ENCODE assay signal across 8 mouse cellular contexts in the genomic region with DNA sequence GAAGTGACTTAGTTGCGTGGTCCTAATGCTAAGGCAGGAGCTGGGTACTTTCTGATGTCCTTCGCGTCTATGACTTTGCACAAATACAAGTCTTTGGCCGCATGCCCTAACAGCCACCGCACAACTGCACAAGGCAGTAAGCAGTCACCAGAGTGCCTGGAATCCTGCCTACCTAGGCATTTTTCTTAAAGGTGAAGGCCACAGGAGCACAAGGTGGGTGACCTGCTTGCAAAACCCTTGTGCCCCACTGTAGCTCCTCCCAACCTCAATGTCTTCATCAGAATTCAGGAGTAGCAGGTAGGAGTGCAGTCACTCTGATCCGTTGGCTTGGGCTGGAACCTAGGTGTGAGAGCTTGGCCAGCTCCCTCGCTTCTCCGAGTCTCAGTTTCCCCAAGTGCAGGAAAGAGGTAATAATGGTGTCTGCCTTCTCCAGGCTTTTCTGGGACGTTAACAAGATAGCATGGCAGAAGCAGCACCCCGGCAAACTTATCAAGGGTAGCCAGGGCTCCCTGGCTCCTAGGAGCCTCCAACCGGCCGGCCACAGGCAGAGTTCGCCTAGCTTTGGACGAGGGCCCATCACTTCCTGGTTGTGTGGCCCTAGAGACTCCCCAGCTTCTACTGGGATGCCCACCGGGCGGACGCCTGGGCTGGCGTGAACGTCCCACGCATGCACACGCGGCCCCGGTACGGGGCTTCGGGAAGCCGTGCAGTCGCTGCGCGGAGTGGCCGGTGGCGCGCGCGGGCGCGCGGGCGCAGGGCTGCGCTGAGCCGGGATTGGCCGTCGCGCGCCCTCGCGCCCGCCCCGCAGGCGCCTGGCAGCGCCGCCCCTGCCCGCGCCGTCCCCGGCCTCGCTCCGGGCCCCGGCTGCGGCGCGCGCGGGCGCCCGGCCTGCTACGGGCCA. TPM values are rescaled to one million over a fixed set of nuclear protein-coding genes. Genes with fewer than 3 reads are reported as not detected.
A peak's percentile ranks its signal among the peaks of the same experiment; 100 is the strongest.
DNase-seq lines count a peak whose midpoint lies in the region; ATAC-seq lines count a peak whose summit lies in the region.

No protein-coding gene starts in this region.

- H3K4me3 ChIP-seq in erythroblast, embryonic 14.5 days (replicated peaks), result peak overlapping the region; percentile 83
- H3K4me3 ChIP-seq in heart, embryonic 16.5 days (ENCODE audit: low read length), result peak overlapping the region; percentile 92
- H3K4me3 ChIP-seq in lung, embryonic 16.5 days (ENCODE audit: low read length), result peak overlapping the region; percentile 86

- peak overlapping the region; percentile 91 for H3K27ac ChIP-seq in heart, embryonic 16.5 days (ENCODE audit: low read length)
- peak overlapping the region; percentile 88 for H3K27ac ChIP-seq in lung, embryonic 16.5 days (ENCODE audit: low read length)

- peak; percentile 88 for ATAC-seq in heart, embryonic 16.5 days (replicated peaks; ENCODE audit: extremely low read depth, insufficient read depth, low FRiP score)
- peak; percentile 91 for ATAC-seq in lung, embryonic 16.5 days (ENCODE audit: low read depth)

- H3K27me3 ChIP-seq in erythroblast, embryonic 14.5 days (ENCODE audit: control insufficient read depth), result no peaks in the 10 kb centered on the region
- no peaks in the 10 kb centered on the region for H3K27me3 ChIP-seq in heart, embryonic 16.5 days (ENCODE audit: control insufficient read depth, insufficient read depth, low read length)
- no peaks in the 10 kb centered on the region for H3K27me3 ChIP-seq in lung, embryonic 16.5 days (ENCODE audit: control insufficient read depth, insufficient read depth, low read depth, low read length)

- WGBS in heart, embryonic 16.5 days, result 2% methylated on average over 57 of the region's 66 CpGs
- 4% methylated on average over 40 of the region's 66 CpGs for WGBS in lung, embryonic 16.5 days

- H3K9ac ChIP-seq in heart, embryonic 16.5 days (ENCODE audit: low read length), result peak overlapping the region; percentile 94
- H3K9ac ChIP-seq in lung, embryonic 16.5 days (ENCODE audit: low read length), result peak overlapping the region; percentile 89

- H3K4me1 ChIP-seq in erythroblast, embryonic 14.5 days (ENCODE audit: control insufficient read depth), result peaks cover 82% of the 10 kb centered on the region
- H3K4me1 ChIP-seq in heart, embryonic 16.5 days (ENCODE audit: control insufficient read depth, insufficient read depth, low read length), result peaks cover 28% of the 10 kb centered on the region
- peaks cover 20% of the 10 kb centered on the region for H3K4me1 ChIP-seq in lung, embryonic 16.5 days (replicated peaks; ENCODE audit: control insufficient read depth, insufficient read depth, low read length)

- 0 out of 2 replicates have a peak, but pooled peaks cover 3% of the 10 kb centered on the region for H3K9me3 ChIP-seq in erythroblast, embryonic 14.5 days (ENCODE audit: control insufficient read depth, low read length)
- 0 out of 2 replicates have a peak, but pooled peaks cover 2% of the 10 kb centered on the region for H3K9me3 ChIP-seq in heart, embryonic 16.5 days (replicated peaks; ENCODE audit: control insufficient read depth, low read length)
- H3K9me3 ChIP-seq in lung, embryonic 16.5 days (ENCODE audit: control insufficient read depth, low read length), result no peaks in the 10 kb centered on the region

- peak; percentile 59 for DNase-seq in ES-CJ7 (ENCODE audit: low read depth, low spot score)
- peak; percentile 94 for DNase-seq in brain, adult 2 months (ENCODE audit: low read depth, low spot score)
- DNase-seq in kidney, postnatal 25 days, result peak; percentile 84 to 92
- peak; percentile 78 for DNase-seq in retina, embryonic 14.5 days (ENCODE audit: low spot score)
- DNase-seq in urinary bladder, adult 2 months (ENCODE audit: low spot score), result peak; percentile 71

- H3K36me3 ChIP-seq in erythroblast, embryonic 14.5 days (ENCODE audit: control insufficient read depth), result peaks cover 70% of the 10 kb centered on the region
- peaks cover 23% of the 10 kb centered on the region for H3K36me3 ChIP-seq in heart, embryonic 16.5 days (ENCODE audit: control insufficient read depth, insufficient read depth)
- H3K36me3 ChIP-seq in lung, embryonic 16.5 days (ENCODE audit: control insufficient read depth, insufficient read depth, low read length), result peaks cover 20% of the 10 kb centered on the region

- peak overlapping the region; percentile 93 for H3K4me2 ChIP-seq in heart, embryonic 16.5 days (ENCODE audit: low read depth, low read length)
- H3K4me2 ChIP-seq in lung, embryonic 16.5 days (ENCODE audit: low read depth, low read length), result peak overlapping the region; percentile 92

RNA-seq across cellular contexts. Expression of a gene that starts 5.2 kb away (rescaled TPM):
- polyA plus RNA-seq in erythroblast, embryonic 14.5 days (2012), result 34.4 and 36.1 TPM in 2 replicates
- 30.4 and 31.2 TPM in 2 replicates for polyA plus RNA-seq in heart, embryonic 16.5 days (2015; fragmentation: Nextera tagmentation; extraction: Ambion mirVana)
- 31.3 and 32.2 TPM in 2 replicates for polyA plus RNA-seq in lung, embryonic 16.5 days (2015; fragmentation: Nextera tagmentation; extraction: Ambion mirVana)
- 53.7 and 62.0 TPM in 2 replicates for polyA plus RNA-seq in urinary bladder, adult 2 months (2012; rRNA removed)

RNA-seq across cellular contexts. Expression of a gene that starts 19.1 kb away (rescaled TPM):
- polyA plus RNA-seq in erythroblast, embryonic 14.5 days (2012), result 0.28 and 0.32 TPM in 2 replicates
- polyA plus RNA-seq in heart, embryonic 16.5 days (2015; fragmentation: Nextera tagmentation; extraction: Ambion mirVana), result 57.9 and 61.1 TPM in 2 replicates
- polyA plus RNA-seq in lung, embryonic 16.5 days (2015; fragmentation: Nextera tagmentation; extraction: Ambion mirVana), result 80.8 and 81.2 TPM in 2 replicates
- 30.6 and 35.2 TPM in 2 replicates for polyA plus RNA-seq in urinary bladder, adult 2 months (2012; rRNA removed)

RNA-seq across cellular contexts. Expression of a gene that starts 33.3 kb away (rescaled TPM):
- 0.32 and 0.34 TPM in 2 replicates for polyA plus RNA-seq in erythroblast, embryonic 14.5 days (2012)
- 19.2 and 21.3 TPM in 2 replicates for polyA plus RNA-seq in heart, embryonic 16.5 days (2015; fragmentation: Nextera tagmentation; extraction: Ambion mirVana)
- polyA plus RNA-seq in lung, embryonic 16.5 days (2015; fragmentation: Nextera tagmentation; extraction: Ambion mirVana), result 29.4 and 32.7 TPM in 2 replicates
- polyA plus RNA-seq in urinary bladder, adult 2 months (2012; rRNA removed), result 18.7 and 20.3 TPM in 2 replicates

RNA-seq across cellular contexts. Expression of a gene that starts 38.0 kb away (rescaled TPM):
- 2.7 and 3.2 TPM in 2 replicates for polyA plus RNA-seq in erythroblast, embryonic 14.5 days (2012)
- polyA plus RNA-seq in heart, embryonic 16.5 days (2015; fragmentation: Nextera tagmentation; extraction: Ambion mirVana), result 23.2 and 24.1 TPM in 2 replicates
- polyA plus RNA-seq in lung, embryonic 16.5 days (2015; fragmentation: Nextera tagmentation; extraction: Ambion mirVana), result 23.0 and 25.6 TPM in 2 replicates
- 7.2 and 8.8 TPM in 2 replicates for polyA plus RNA-seq in urinary bladder, adult 2 months (2012; rRNA removed)

Comparison
In these comparisons a context has a peak if more than half of its experiments do, and no peak if none do; other contexts are left out.
1. Peak in every context shown above with its lines: DNase-seq, ATAC-seq, H3K4me3 ChIP-seq and H3K27ac ChIP-seq.
2. RNA of a gene that starts 19.1 kb away (polyA plus RNA-seq): 80.8 to 81.2 TPM in lung, embryonic 16.5 days, 57.9 to 61.1 TPM in heart, embryonic 16.5 days and 30.6 to 35.2 TPM in urinary bladder, adult 2 months; 0.28 to 0.32 TPM in erythroblast, embryonic 14.5 days; every median in the first group is over 10 times any median in the second.
3. RNA of a gene that starts 33.3 kb away (polyA plus RNA-seq): 29.4 to 32.7 TPM in lung, embryonic 16.5 days, 19.2 to 21.3 TPM in heart, embryonic 16.5 days and 18.7 to 20.3 TPM in urinary bladder, adult 2 months; 0.32 to 0.34 TPM in erythroblast, embryonic 14.5 days; every median in the first group is over 10 times any median in the second.